Mouse (Mus musculus) MEL (cell line): ENCODE results near the gene Atl3. TPM values are rescaled to one million over a fixed set of nuclear protein-coding genes. Genes with fewer than 3 reads are reported as not detected.

ENCODE experiments used
- DNase-seq: peaks from one replicate; pipeline ENCODE4 v3.0.0; 2011; ENCODE audit warnings: low read depth, low spot score
- H3K27ac ChIP-seq: 2 replicates; pipeline ENCODE4 v1.5.1; 2012; ENCODE audit warnings: low read depth, mild to moderate bottlenecking, control low read depth, low read length, moderate library complexity; ENCODE audit not compliant: control insufficient read depth
- H3K27me3 ChIP-seq, 2 experiments: fragments of 150-350 bp in 1 of 2; sonication (generic) in 1 of 2; 2 replicates each; pipeline ENCODE4 v1.6.1; 2012; ENCODE audit warnings: low read length in 2 of 2, mild to moderate bottlenecking in 2 of 2, improper control_type of control experiment in 1 of 2, moderate library complexity in 1 of 2; ENCODE audit not compliant: insufficient read depth in 2 of 2, control insufficient read depth in 1 of 2
- H3K36me3 ChIP-seq, 2 experiments: 2 replicates each; pipeline ENCODE4 v1.6.1; 2012 to 2014; ENCODE audit warnings: low read length in 2 of 2, improper control_type of control experiment in 1 of 2, inconsistent platforms in 1 of 2, mild to moderate bottlenecking in 1 of 2; ENCODE audit not compliant: insufficient read depth in 2 of 2, control insufficient read depth in 1 of 2
- H3K4me1 ChIP-seq, 2 experiments: fragments of 150-350 bp in 1 of 2; sonication (generic) in 1 of 2; 2 replicates each; pipeline ENCODE4 v1.6.1; 2012; ENCODE audit warnings: low read length in 2 of 2, improper control_type of control experiment in 1 of 2, mild to moderate bottlenecking in 1 of 2; ENCODE audit not compliant: insufficient read depth in 2 of 2, control insufficient read depth in 1 of 2
- H3K4me3 ChIP-seq, 2 experiments: fragments of 150-350 bp in 1 of 2; sonication (generic) in 1 of 2; 2 replicates each; pipeline ENCODE4 v1.5.1; 2012; ENCODE audit warnings: low read depth in 2 of 2, low read length in 2 of 2, mild to moderate bottlenecking in 2 of 2, moderate library complexity in 2 of 2, control low read depth in 1 of 2, improper control_type of control experiment in 1 of 2; ENCODE audit not compliant: control insufficient read depth in 1 of 2, insufficient read depth in 1 of 2
- H3K79me2 ChIP-seq: 2 replicates; pipeline ENCODE4 v1.6.1; 2012; ENCODE audit warnings: mild to moderate bottlenecking, low read length, moderate library complexity; ENCODE audit not compliant: control insufficient read depth, poor library complexity, insufficient read depth
- H3K9ac ChIP-seq: 2 replicates; pipeline ENCODE4 v1.6.1; 2012; ENCODE audit warnings: low read depth, mild to moderate bottlenecking, control low read depth, low read length, moderate library complexity; ENCODE audit not compliant: control insufficient read depth, poor library complexity, severe bottlenecking
- H3K9me3 ChIP-seq: fragments of 150-350 bp; sonication (generic); replicated peaks from 2 replicates; pipeline ENCODE4 v1.6.1; 2012; ENCODE audit warnings: mild to moderate bottlenecking, low read length, improper control_type of control experiment, moderate library complexity; ENCODE audit not compliant: insufficient read depth
- CTCF ChIP-seq, 3 experiments: IDR thresholded peaks in 2 of 3; conservative IDR thresholded peaks in 1 of 3; 2 replicates each; pipeline ENCODE4 v1.5.1; 2011 to 2012; ENCODE audit warnings: low read length in 3 of 3, low read depth in 2 of 3, mild to moderate bottlenecking in 2 of 3, improper control_type of control experiment in 1 of 3, inconsistent platforms in 1 of 3, mixed read lengths in 1 of 3, moderate library complexity in 1 of 3; ENCODE audit not compliant: control insufficient read depth in 1 of 3, insufficient read depth in 1 of 3, poor library complexity in 1 of 3, severe bottlenecking in 1 of 3
- ELF1 ChIP-seq: IDR thresholded peaks from 2 replicates; pipeline ENCODE4 v1.6.1; 2014; ENCODE audit warnings: low read depth, mild to moderate bottlenecking, inconsistent platforms, low read length, improper control_type of control experiment, moderate library complexity
- EP300 ChIP-seq, 2 experiments: IDR thresholded peaks; 2 replicates each; pipeline ENCODE4 v1.6.1; 2011; ENCODE audit warnings: improper control_type of control experiment in 2 of 2, low read length in 2 of 2, low read depth in 1 of 2, mild to moderate bottlenecking in 1 of 2
- ETS1 ChIP-seq: IDR thresholded peaks from 2 replicates; pipeline ENCODE4 v1.6.1; 2012; ENCODE audit warnings: low read depth, mild to moderate bottlenecking, inconsistent platforms, low read length, improper control_type of control experiment, moderate library complexity
- GABPA ChIP-seq: IDR thresholded peaks from 2 replicates; pipeline ENCODE4 v1.6.1; 2012; ENCODE audit warnings: low read depth, mild to moderate bottlenecking, inconsistent platforms, low read length, improper control_type of control experiment, moderate library complexity
- MAZ ChIP-seq: IDR thresholded peaks from 2 replicates; pipeline ENCODE4 v1.6.1; 2012; ENCODE audit warnings: low read depth, mild to moderate bottlenecking, inconsistent platforms, low read length, improper control_type of control experiment
- MXI1 ChIP-seq: IDR thresholded peaks from 2 replicates; pipeline ENCODE4 v1.6.1; 2011; ENCODE audit warnings: mild to moderate bottlenecking, low read depth, low read length, improper control_type of control experiment
- NELFE ChIP-seq: IDR thresholded peaks from 2 replicates; pipeline ENCODE4 v1.6.1; 2011; ENCODE audit warnings: low read depth, low read length, improper control_type of control experiment
- NRF1 ChIP-seq: IDR thresholded peaks from 2 replicates; pipeline ENCODE4 v1.6.1; 2014; ENCODE audit warnings: low read depth, mild to moderate bottlenecking, inconsistent platforms, low read length, improper control_type of control experiment, moderate library complexity; ENCODE audit not compliant: poor library complexity, insufficient read depth, severe bottlenecking
- POLR2AphosphoS2 ChIP-seq: IDR thresholded peaks from 2 replicates; pipeline ENCODE4 v1.6.1; 2011; ENCODE audit warnings: low read length, improper control_type of control experiment
- RAD21 ChIP-seq: IDR thresholded peaks from 2 replicates; pipeline ENCODE4 v1.6.1; 2011; ENCODE audit warnings: mild to moderate bottlenecking, low read depth, low read length, improper control_type of control experiment
- SMC3 ChIP-seq: IDR thresholded peaks from 2 replicates; pipeline ENCODE4 v1.6.1; 2011; ENCODE audit warnings: low read depth, low read length, improper control_type of control experiment
- TBP ChIP-seq: IDR thresholded peaks from 2 replicates; pipeline ENCODE4 v1.8.0; 2011; ENCODE audit warnings: low read depth, low read length, improper control_type of control experiment
- UBTF ChIP-seq: IDR thresholded peaks from 2 replicates; pipeline ENCODE4 v1.6.1; 2012; ENCODE audit warnings: low read depth, mild to moderate bottlenecking, inconsistent platforms, low read length, improper control_type of control experiment, moderate library complexity, borderline replicate concordance; ENCODE audit not compliant: insufficient read depth
- USF2 ChIP-seq, 2 experiments: IDR thresholded peaks; 2 replicates each; pipeline ENCODE4 v1.6.1; 2011 to 2012; ENCODE audit warnings: improper control_type of control experiment in 2 of 2, low read length in 2 of 2, borderline replicate concordance in 1 of 2, inconsistent platforms in 1 of 2, low read depth in 1 of 2, mild to moderate bottlenecking in 1 of 2; ENCODE audit not compliant: insufficient read depth in 1 of 2
- ZC3H11A ChIP-seq: IDR thresholded peaks from 2 replicates; pipeline ENCODE4 v1.6.1; 2012; ENCODE audit warnings: low read depth, mild to moderate bottlenecking, inconsistent platforms, low read length, improper control_type of control experiment
- ZNF384 ChIP-seq: IDR thresholded peaks from 2 replicates; pipeline ENCODE4 v1.6.1; 2012; ENCODE audit warnings: low read depth, mild to moderate bottlenecking, inconsistent platforms, low read length, improper control_type of control experiment
- polyA plus RNA-seq, 2 experiments: library from polyadenylated mRNA; stranded (reverse) in 1 of 2; unstranded in 1 of 2; fragments of >175 nt in 1 of 2; fragments of >200 nt in 1 of 2; gene quantifications; 2 replicates each; pipeline versions ENCODE4 v1.2.1 to v1.2.4; 2012; ENCODE audit warnings: low replicate concordance in 2 of 2, low read depth in 1 of 2; ENCODE audit not compliant: insufficient read length in 2 of 2, insufficient read depth in 1 of 2, missing spikeins in 1 of 2
- total RNA-seq: library from RNA; depleted of rRNA; stranded (reverse); fragments of 300-350 nt; gene quantifications from 2 replicates; pipeline ENCODE4 v1.2.3, GENCODE M21; 2012

Gene Atl3
- total and polyA plus RNA-seq, 3 experiments, result 15.3 to 16.4 TPM; not detected in 1

GRCm38 (mm10) chr19:7576180-7576579 is 82.3 kb downstream of the Atl3 start:
- H3K9ac ChIP-seq, result no peak overlapping the region
- H3K4me1 ChIP-seq, result peaks cover 0 to 2% of the 10 kb centered on the region in 2 experiments; a peak in 1 of 4 replicates
- H3K27me3 ChIP-seq, result no peaks in the 10 kb centered on the region
- no peaks in the 10 kb centered on the region for H3K36me3 ChIP-seq
- H3K27ac ChIP-seq, result 0 out of 2 replicates have a peak overlapping the region, but pooled peaks have one; percentile 27
- H3K4me3 ChIP-seq, result peak overlapping the region in 1 of 2 experiments; percentile 45; a peak in 1 of 4 replicates
- peak; percentile 65 for DNase-seq
- no peak for TF ChIP-seq ZNF384
- no peak for TF ChIP-seq USF2 (IDR thresholded peaks at IDR 0.05; ENCODE audit: borderline replicate concordance in 1 of 2, insufficient read depth in 1 of 2, low read depth in 1 of 2, low read length in 2 of 2)
- TF ChIP-seq POLR2AphosphoS2, result no peak
- no peak for TF ChIP-seq RAD21
- H3K9me3 ChIP-seq, result no peaks in the 10 kb centered on the region
- H3K79me2 ChIP-seq, result no peaks in the 10 kb centered on the region

GRCm38 (mm10) chr19:7577710-7578109 is 83.9 kb downstream of the Atl3 start:
- Histone ChIP-seq H3K36me3 (no peaks in the 10 kb centered on the region), H3K27ac (no peak overlapping the region), H3K4me1 (peaks cover 0 to 4% of the 10 kb centered on the region in 2 experiments; a peak in 2 of 4 replicates), H3K9ac (no peak overlapping the region), H3K4me3 (no peak overlapping the region), H3K79me2 (no peaks in the 10 kb centered on the region), H3K27me3 (no peaks in the 10 kb centered on the region), H3K9me3 (no peaks in the 10 kb centered on the region)
- TF ChIP-seq NRF1 (no peak), EP300 (IDR thresholded peaks at IDR 0.05; ENCODE audit: low read depth in 1 of 2, low read length in 2 of 2) (no peak), UBTF (no peak), USF2 (IDR thresholded peaks at IDR 0.05; ENCODE audit: borderline replicate concordance in 1 of 2, insufficient read depth in 1 of 2, low read depth in 1 of 2, low read length in 2 of 2) (no peak), SMC3 (no peak), MXI1 (no peak)
- DNase-seq, result no peak

GRCm38 (mm10) chr19:7581042-7581441 is 87.2 kb downstream of the Atl3 start:
- no peak for TF ChIP-seq MAZ
- no peak for TF ChIP-seq TBP
- no peak for TF ChIP-seq MXI1
- no peak for TF ChIP-seq ZC3H11A
- TF ChIP-seq CTCF (IDR thresholded peaks at IDR 0.05 in 2 of 3, conservative IDR thresholded peaks at IDR 0.05 in 1 of 3; ENCODE audit: control insufficient read depth in 1 of 3, insufficient read depth in 1 of 3, low read depth in 2 of 3, low read length in 3 of 3, poor library complexity in 1 of 3, severe bottlenecking in 1 of 3), result no peak
- no peak for TF ChIP-seq ETS1
- no peak for TF ChIP-seq ELF1
- TF ChIP-seq GABPA, result no peak
- TF ChIP-seq NELFE, result no peak
- no peaks in the 10 kb centered on the region for H3K27me3 ChIP-seq
- peak; percentile 63 for DNase-seq

More at GRCm38 (mm10) chr19:7581042-7581441, 87.2 kb downstream of the Atl3 start:
- Histone ChIP-seq H3K4me3 (no peak overlapping the region), H3K9ac (no peak overlapping the region), H3K36me3 (no peaks in the 10 kb centered on the region; a peak in 2 of 4 replicates), H3K4me1 (peaks cover 0 to 3% of the 10 kb centered on the region in 2 experiments; a peak in 2 of 4 replicates), H3K27ac (no peak overlapping the region), H3K9me3 (no peaks in the 10 kb centered on the region), H3K79me2 (no peaks in the 10 kb centered on the region)
